Mouse (Mus musculus): ENCODE results near the gene Sh3tc1. TPM values are rescaled to one million over a fixed set of nuclear protein-coding genes. Genes with fewer than 3 reads are reported as not detected.

Sh3tc1 gene
- polyA plus RNA-seq, 1 experiment from 2014 or later: 3.8 TPM

DNA sequence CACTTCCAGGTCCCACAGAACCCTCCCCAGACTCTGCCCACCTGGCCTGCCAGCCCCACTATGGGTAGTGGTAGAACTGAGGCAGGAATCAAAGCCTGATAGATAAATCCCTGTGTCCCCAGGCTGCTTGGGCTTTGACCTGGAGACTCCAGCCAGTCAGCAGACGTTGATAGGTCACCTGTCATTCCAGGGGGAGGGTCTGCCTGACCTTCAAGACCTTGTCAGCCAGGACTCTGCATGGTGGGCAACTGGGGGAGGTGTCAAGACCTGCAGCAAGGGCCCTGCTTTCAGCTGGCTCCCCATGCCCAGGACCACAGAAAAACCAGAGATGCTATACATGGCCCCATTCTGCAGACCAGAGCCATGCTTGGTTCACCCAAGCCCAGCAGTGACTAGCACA, 67.2 kb downstream of the Sh3tc1 start:
- 35% methylated on average over 1 of the region's 1 CpGs for WGBS (ENCODE audit: insufficient replicate concordance)

GRCm38 (mm10) chr5:35671474-35671891, 68.3 kb downstream of the Sh3tc1 start:
- Histone ChIP-seq H3K36me3 (no peaks in the 10 kb centered on the region), H3K4me3 (no peak overlapping the region), H3K9me3 (replicated peaks) (no peaks in the 10 kb centered on the region), H3K27me3 (replicated peaks) (peaks cover 2% of the 10 kb centered on the region; the same call in 1 of the 2 replicates), H3K4me2 (no peak overlapping the region), H3K4me1 (peaks cover 30% of the 10 kb centered on the region), H3K9ac (no peak overlapping the region), H3K27ac (no peak overlapping the region)
- ATAC-seq: no peak
- 57% methylated on average over 9 of the region's 9 CpGs for WGBS (ENCODE audit: insufficient replicate concordance)

More for the DNA sequence above, 67.2 kb downstream of the Sh3tc1 start:
- ATAC-seq: no peak
- H3K27ac ChIP-seq: no peak overlapping the region
- H3K9me3 ChIP-seq (replicated peaks): no peaks in the 10 kb centered on the region
- H3K9ac ChIP-seq: no peak overlapping the region
- no peaks in the 10 kb centered on the region for H3K36me3 ChIP-seq
- no peak overlapping the region for H3K4me3 ChIP-seq
- no peak overlapping the region for H3K4me2 ChIP-seq
- peaks cover 13% of the 10 kb centered on the region for H3K27me3 ChIP-seq (replicated peaks)
- peaks cover 30% of the 10 kb centered on the region for H3K4me1 ChIP-seq

GRCm38 (mm10) chr5:35670412-35670801, 69.4 kb downstream of the Sh3tc1 start:
- Histone ChIP-seq H3K4me3 (no peak overlapping the region), H3K36me3 (no peaks in the 10 kb centered on the region), H3K4me1 (peaks cover 30% of the 10 kb centered on the region), H3K27ac (no peak overlapping the region), H3K9me3 (replicated peaks) (no peaks in the 10 kb centered on the region), H3K27me3 (replicated peaks) (no peaks in the 10 kb centered on the region), H3K9ac (no peak overlapping the region), H3K4me2 (no peak overlapping the region)
- WGBS (ENCODE audit: insufficient replicate concordance): 17% methylated on average over 6 of the region's 6 CpGs
- ATAC-seq: no peak

GRCm38 (mm10) chr5:35669747-35670411, 69.9 kb downstream of the Sh3tc1 start:
- no peak overlapping the region for H3K27ac ChIP-seq
- 36% methylated on average over 11 of the region's 11 CpGs for WGBS (ENCODE audit: insufficient replicate concordance)
- no peak overlapping the region for H3K4me3 ChIP-seq
- H3K9me3 ChIP-seq (replicated peaks): no peaks in the 10 kb centered on the region
- H3K9ac ChIP-seq: no peak overlapping the region
- no peak overlapping the region for H3K4me2 ChIP-seq
- H3K4me1 ChIP-seq: peaks cover 30% of the 10 kb centered on the region
- H3K36me3 ChIP-seq: no peaks in the 10 kb centered on the region
- no peaks in the 10 kb centered on the region for H3K27me3 ChIP-seq (replicated peaks)
- ATAC-seq: no peak

- Histone ChIP-seq H3K36me3 (no peaks in the 10 kb centered on the region), H3K27ac (no peak overlapping the region), H3K4me2 (no peak overlapping the region), H3K4me1 (0 out of 2 replicates have a peak, but pooled peaks cover 1% of the 10 kb centered on the region), H3K9ac (no peak overlapping the region), H3K4me3 (no peak overlapping the region), H3K9me3 (replicated peaks) (no peaks in the 10 kb centered on the region), H3K27me3 (replicated peaks) (no peaks in the 10 kb centered on the region)
- 75% methylated on average over 7 of the region's 7 CpGs for WGBS (ENCODE audit: insufficient replicate concordance)
- ATAC-seq: no peak
Measured at GRCm38 (mm10) chr5:35666152-35666551, 73.6 kb downstream of the Sh3tc1 start.

DNA sequence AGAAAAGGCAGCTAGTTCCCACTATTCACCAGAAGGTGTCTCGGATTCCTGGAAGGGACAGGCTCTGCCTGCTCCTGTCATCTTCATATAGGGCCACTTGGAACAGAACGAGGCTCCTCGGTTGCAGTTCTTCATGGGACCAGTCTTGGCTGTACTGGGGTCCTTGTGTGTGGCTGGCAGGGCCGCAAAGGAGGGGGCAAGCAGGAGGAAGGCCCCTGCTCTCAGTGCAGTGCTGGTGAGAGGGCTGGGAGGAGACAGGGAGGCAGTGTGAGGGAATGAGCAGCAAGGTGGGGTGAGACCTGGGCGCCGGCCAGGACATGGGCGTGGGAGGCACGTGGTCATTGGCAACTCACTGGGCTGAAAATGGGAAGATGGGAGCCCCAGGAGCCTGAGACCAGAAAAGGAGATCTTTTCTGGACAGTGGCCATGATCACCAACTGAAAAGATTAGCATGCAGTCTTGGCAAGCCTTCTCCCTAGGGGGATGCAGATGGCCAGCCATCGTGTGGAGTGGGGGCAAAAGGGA, 77.7 kb downstream of the Sh3tc1 start:
- Histone ChIP-seq H3K36me3 (no peaks in the 10 kb centered on the region), H3K9me3 (replicated peaks) (no peaks in the 10 kb centered on the region), H3K27me3 (replicated peaks) (no peaks in the 10 kb centered on the region), H3K4me1 (no peaks in the 10 kb centered on the region), H3K4me2 (no peak overlapping the region), H3K9ac (no peak overlapping the region), H3K27ac (no peak overlapping the region), H3K4me3 (no peak overlapping the region)
- 64% methylated on average over 9 of the region's 9 CpGs for WGBS (ENCODE audit: insufficient replicate concordance)
- no peak for ATAC-seq

GRCm38 (mm10) chr5:35661210-35661609, 78.6 kb downstream of the Sh3tc1 start:
- no peaks in the 10 kb centered on the region for H3K4me1 ChIP-seq
- 65% methylated on average over 6 of the region's 6 CpGs for WGBS (ENCODE audit: insufficient replicate concordance)
- H3K4me3 ChIP-seq: no peak overlapping the region
- no peaks in the 10 kb centered on the region for H3K9me3 ChIP-seq (replicated peaks)
- no peak overlapping the region for H3K4me2 ChIP-seq
- H3K36me3 ChIP-seq: no peaks in the 10 kb centered on the region
- H3K9ac ChIP-seq: no peak overlapping the region
- H3K27ac ChIP-seq: no peak overlapping the region
- H3K27me3 ChIP-seq (replicated peaks): no peaks in the 10 kb centered on the region
- ATAC-seq: no peak

- WGBS (ENCODE audit: insufficient replicate concordance): 54% methylated on average over 3 of the region's 3 CpGs
- Histone ChIP-seq H3K4me3 (no peak overlapping the region), H3K4me2 (no peak overlapping the region), H3K27ac (no peak overlapping the region), H3K36me3 (no peaks in the 10 kb centered on the region), H3K9ac (no peak overlapping the region), H3K4me1 (no peaks in the 10 kb centered on the region), H3K9me3 (replicated peaks) (no peaks in the 10 kb centered on the region), H3K27me3 (replicated peaks) (no peaks in the 10 kb centered on the region)
- no peak for ATAC-seq
Measured at GRCm38 (mm10) chr5:35659503-35659902, 80.3 kb downstream of the Sh3tc1 start.

DNA sequence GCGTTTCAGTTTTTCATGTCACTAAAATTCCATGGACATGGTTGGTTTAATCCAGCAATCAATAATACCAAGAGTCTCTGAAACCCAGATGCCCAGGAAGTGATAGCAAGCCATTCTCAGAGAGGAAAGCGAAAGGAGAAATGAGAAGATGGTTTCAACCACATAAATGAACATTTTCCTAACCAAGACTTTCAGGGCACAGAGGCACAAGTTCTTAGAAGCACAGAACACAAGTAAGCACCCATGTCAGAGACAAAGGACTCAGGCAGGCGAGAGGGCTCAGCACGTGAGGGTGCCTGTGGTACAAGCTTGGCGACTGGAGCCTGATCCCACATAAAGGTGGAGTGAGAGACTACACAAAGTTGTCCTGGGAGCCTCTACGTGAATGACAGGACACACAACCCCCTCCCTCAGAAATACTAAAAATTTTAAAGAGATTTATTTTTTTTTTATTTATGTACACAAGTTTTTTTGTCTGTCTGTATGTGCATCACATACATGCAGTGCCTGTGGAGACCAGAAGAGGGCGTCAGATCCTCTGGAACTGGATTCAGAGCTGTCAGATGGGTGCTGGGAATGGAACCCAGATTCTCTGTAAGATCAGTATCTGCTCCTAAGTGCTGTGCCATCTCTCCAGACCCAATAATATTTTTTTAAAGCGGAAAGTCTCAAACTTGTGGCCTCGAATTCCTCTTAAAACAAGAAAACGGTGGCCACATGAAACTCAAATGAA, 83.9 kb downstream of the Sh3tc1 start:
- no peaks in the 10 kb centered on the region for H3K27me3 ChIP-seq (replicated peaks)
- no peak overlapping the region for H3K27ac ChIP-seq
- H3K4me2 ChIP-seq: no peak overlapping the region
- no peak for ATAC-seq
- H3K4me3 ChIP-seq: no peak overlapping the region
- H3K36me3 ChIP-seq: no peaks in the 10 kb centered on the region
- H3K9me3 ChIP-seq (replicated peaks): no peaks in the 10 kb centered on the region
- no peaks in the 10 kb centered on the region for H3K4me1 ChIP-seq
- WGBS (ENCODE audit: insufficient replicate concordance): 69% methylated on average over 10 of the region's 10 CpGs
- no peak overlapping the region for H3K9ac ChIP-seq

DNA sequence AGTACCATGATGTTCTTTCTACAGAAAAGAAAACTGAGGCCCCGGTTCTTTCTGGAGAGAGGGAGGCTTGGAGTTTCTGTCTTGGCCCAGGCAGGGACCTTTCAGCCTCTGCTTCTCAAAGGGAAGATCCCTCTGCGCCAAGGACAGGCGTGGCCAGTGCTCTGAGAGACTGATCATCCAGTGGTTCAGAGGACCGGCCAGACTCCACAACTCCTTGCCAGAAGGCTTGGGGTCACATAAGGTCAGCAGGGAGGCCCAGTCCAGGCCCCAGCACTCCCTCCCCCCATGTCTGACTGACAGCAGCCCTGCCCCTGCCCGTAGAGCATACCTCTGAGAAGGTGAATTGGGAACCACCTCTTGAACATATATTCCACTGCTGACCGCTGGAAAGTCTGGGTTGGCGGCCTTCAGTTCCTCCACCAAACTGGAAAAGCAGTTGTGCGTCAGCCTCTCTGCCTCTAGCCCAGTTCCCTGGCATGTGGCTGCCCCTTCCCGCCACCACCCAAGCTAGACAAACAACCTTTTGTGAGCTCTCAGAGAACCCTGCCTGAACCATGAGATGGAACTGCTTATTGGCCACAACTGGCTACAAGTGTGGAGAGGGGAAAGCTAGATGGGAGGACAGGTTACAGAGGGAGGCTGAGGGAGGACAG, 85.9 kb downstream of the Sh3tc1 start:
- 72% methylated on average over 9 of the region's 9 CpGs for WGBS (ENCODE audit: insufficient replicate concordance)
- Histone ChIP-seq H3K27ac (no peak overlapping the region), H3K4me1 (no peaks in the 10 kb centered on the region), H3K36me3 (no peaks in the 10 kb centered on the region), H3K27me3 (replicated peaks) (no peaks in the 10 kb centered on the region), H3K9ac (no peak overlapping the region), H3K9me3 (replicated peaks) (no peaks in the 10 kb centered on the region), H3K4me2 (no peak overlapping the region), H3K4me3 (no peak overlapping the region)
- no peak for ATAC-seq

- H3K4me2 ChIP-seq: no peak overlapping the region
- ATAC-seq: no peak
- H3K9me3 ChIP-seq (replicated peaks): no peaks in the 10 kb centered on the region
- H3K4me3 ChIP-seq: no peak overlapping the region
- H3K27ac ChIP-seq: no peak overlapping the region
- no peaks in the 10 kb centered on the region for H3K27me3 ChIP-seq (replicated peaks)
- 72% methylated on average over 13 of the region's 13 CpGs for WGBS (ENCODE audit: insufficient replicate concordance)
- H3K4me1 ChIP-seq: no peaks in the 10 kb centered on the region
- H3K9ac ChIP-seq: no peak overlapping the region
- no peaks in the 10 kb centered on the region for H3K36me3 ChIP-seq
Measured at GRCm38 (mm10) chr5:35652872-35653271, 86.9 kb downstream of the Sh3tc1 start.

GRCm38 (mm10) chr5:35652319-35652718, 87.5 kb downstream of the Sh3tc1 start:
- Histone ChIP-seq H3K36me3 (no peaks in the 10 kb centered on the region), H3K4me3 (no peak overlapping the region), H3K4me2 (no peak overlapping the region), H3K27me3 (replicated peaks) (no peaks in the 10 kb centered on the region), H3K9ac (no peak overlapping the region), H3K27ac (no peak overlapping the region), H3K4me1 (no peaks in the 10 kb centered on the region), H3K9me3 (replicated peaks) (no peaks in the 10 kb centered on the region)
- 62% methylated on average over 3 of the region's 3 CpGs for WGBS (ENCODE audit: insufficient replicate concordance)
- ATAC-seq: no peak
